Comparison of ENCODE assay signal across 31 mouse cellular contexts in genomic region chr2:19257255-19257654, GRCm38 (mm10). TPM values are rescaled to one million over a fixed set of nuclear protein-coding genes. Genes with fewer than 3 reads are reported as not detected.
"Had no signal": no experiment of that assay in that cellular context is flagged by ENCODE, and none has a peak within 500 bp of the region (broad histone marks: within the 10 kb centered on the region; RNA-seq: fewer than 3 reads in every experiment).

No protein-coding gene starts in this region.

- ATAC-seq: liver, embryonic 12.5 days; liver, postnatal 0 days; lung, postnatal 0 days; midbrain, embryonic 13.5 days had no signal

- H3K4me2 ChIP-seq: limb, embryonic 12.5 days; limb, embryonic 13.5 days; limb, embryonic 15.5 days; liver, embryonic 11.5 days; liver, embryonic 12.5 days; liver, embryonic 13.5 days; liver, embryonic 15.5 days; lung, embryonic 14.5 days; lung, embryonic 15.5 days; midbrain, embryonic 11.5 days; midbrain, embryonic 12.5 days; midbrain, embryonic 13.5 days; neural tube, embryonic 12.5 days; neural tube, embryonic 13.5 days had no signal

- H3K9ac ChIP-seq: limb, embryonic 12.5 days; limb, embryonic 13.5 days; limb, embryonic 15.5 days; liver, embryonic 12.5 days; liver, embryonic 13.5 days; liver, embryonic 14.5 days; liver, embryonic 15.5 days; liver, postnatal 0 days; lung, embryonic 14.5 days; lung, embryonic 15.5 days; midbrain, embryonic 12.5 days; midbrain, embryonic 13.5 days; neural tube, embryonic 12.5 days; neural tube, embryonic 13.5 days had no signal

- H3K9me3 ChIP-seq: limb, embryonic 10.5 days; limb, embryonic 12.5 days; limb, embryonic 13.5 days; limb, embryonic 15.5 days; liver, embryonic 12.5 days; liver, embryonic 13.5 days; liver, embryonic 15.5 days; lung, embryonic 15.5 days; midbrain, embryonic 12.5 days; midbrain, embryonic 13.5 days; neural tube, embryonic 12.5 days; neural tube, embryonic 13.5 days had no signal

- DNase-seq: left cerebral cortex, postnatal 4 days; liver; liver, embryonic 13.5 days; liver, postnatal 0 days; lung, adult 18-20 months; lung, adult 2 months; lung, embryonic 14.5 days; lung, postnatal 10 days; lung, postnatal 14 days; lung, postnatal 36 days; lung, postnatal 4 days had no signal

- H3K36me3 ChIP-seq: limb, embryonic 10.5 days; limb, embryonic 12.5 days; limb, embryonic 13.5 days; limb, embryonic 15.5 days; liver, embryonic 12.5 days; liver, embryonic 13.5 days; liver, embryonic 15.5 days; lung, embryonic 15.5 days; midbrain, embryonic 12.5 days; midbrain, embryonic 13.5 days; neural tube, embryonic 12.5 days; neural tube, embryonic 13.5 days had no signal

- H3K27me3 ChIP-seq: limb, embryonic 13.5 days; limb, embryonic 15.5 days; liver, embryonic 12.5 days; liver, embryonic 13.5 days; liver, embryonic 15.5 days; lung, embryonic 15.5 days; midbrain, embryonic 12.5 days; midbrain, embryonic 13.5 days; neural tube, embryonic 12.5 days; neural tube, embryonic 13.5 days had no signal

- H3K4me3 ChIP-seq: left cerebral cortex, adult 2 months; limb, embryonic 10.5 days; limb, embryonic 12.5 days; limb, embryonic 13.5 days; limb, embryonic 15.5 days; liver, embryonic 12.5 days; liver, embryonic 13.5 days; liver, embryonic 15.5 days; lung, embryonic 15.5 days; megakaryocyte, embryonic 14.5 days; midbrain, embryonic 12.5 days; midbrain, embryonic 13.5 days; myocyte; neural tube, embryonic 12.5 days; neural tube, embryonic 13.5 days had no signal

- H3K4me1 ChIP-seq: limb, embryonic 10.5 days; limb, embryonic 12.5 days; limb, embryonic 13.5 days; limb, embryonic 15.5 days; liver, embryonic 12.5 days; liver, embryonic 13.5 days; liver, embryonic 15.5 days; lung, embryonic 15.5 days; megakaryocyte, embryonic 14.5 days; midbrain, embryonic 12.5 days; midbrain, embryonic 13.5 days; neural tube, embryonic 12.5 days; neural tube, embryonic 13.5 days had no signal

- H3K27ac ChIP-seq: left cerebral cortex, adult 2 months; limb, embryonic 10.5 days; limb, embryonic 12.5 days; limb, embryonic 13.5 days; limb, embryonic 15.5 days; liver, embryonic 12.5 days; liver, embryonic 13.5 days; liver, embryonic 14.5 days; liver, embryonic 15.5 days; lung, embryonic 15.5 days; macrophage; midbrain, embryonic 12.5 days; midbrain, embryonic 13.5 days; neural tube, embryonic 12.5 days; neural tube, embryonic 13.5 days had no signal

RNA-seq across cellular contexts. Expression of gene Armc3, which starts 58.2 kb away (rescaled TPM):
- total RNA-seq: liver, adult 2 months had no signal
- polyA plus RNA-seq: limb, embryonic 12.5 days; liver, adult 2 months; liver, embryonic 12.5 days; myocyte had no signal
